ENCODE assay signal across 18 mouse cellular contexts in the genomic region with DNA sequence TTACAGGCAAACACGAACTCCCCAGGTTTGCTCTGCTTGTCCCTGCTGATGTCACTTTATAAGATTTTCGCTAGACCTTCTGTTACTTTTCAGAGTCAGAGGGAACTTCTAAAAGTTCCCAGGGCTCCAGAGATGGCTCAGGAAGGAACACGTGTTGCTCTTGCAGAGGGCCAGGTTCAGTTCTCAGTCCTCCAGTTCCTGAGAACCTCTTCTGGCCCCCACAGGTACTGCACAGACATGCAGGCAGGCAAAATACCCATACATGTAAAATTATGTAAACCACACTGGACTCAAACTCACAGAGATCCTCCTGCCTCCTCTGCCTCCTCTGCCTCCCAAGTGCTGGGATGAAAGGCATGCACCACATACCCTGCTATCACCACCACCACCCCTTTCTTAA. TPM values are rescaled to one million over a fixed set of nuclear protein-coding genes. Genes with fewer than 3 reads are reported as not detected.
DNase-seq lines count a peak whose midpoint lies in the region; ATAC-seq lines count a peak whose summit lies in the region.
"Had no signal": no experiment of that assay in that cellular context is flagged by ENCODE, and none has a peak within 500 bp of the region (broad histone marks: within the 10 kb centered on the region; RNA-seq: fewer than 3 reads in every experiment).

No protein-coding gene starts in this region.

- H3K27me3 ChIP-seq in splenic B cell, adult 2 months (ENCODE audit: control insufficient read depth, insufficient read depth, low read length, poor library complexity, severe bottlenecking) = no peaks in the 10 kb centered on the region
- H3K27me3 ChIP-seq: neural tube, embryonic 15.5 days had no signal

- ATAC-seq in erythroid progenitor cell, adult 5-6 weeks (replicated peaks; ENCODE audit: low FRiP score, poor library complexity, severe bottlenecking) = no peak

- intact Hi-C loops in heart, postnatal 14 days (cut with DNase I) = loop anchor here (5.0 kb wide), 1 partner anchor 59 kb away; no protein-coding TSS in a partner anchor

- peak; percentile 52 for DNase-seq in heart, adult 11 months
- DNase-seq in heart, postnatal 14 days = no peak
- DNase-seq in thymus, postnatal 14 days = peak; percentile 10
- DNase-seq in thymus, postnatal 36 days = no peak
- peak; percentile 49 for DNase-seq in ZHBTc4 (ENCODE audit: low read depth, low spot score)
- peak; percentile 30 for DNase-seq in splenic B cell, adult 2 months (ENCODE audit: low read depth, low spot score)
- DNase-seq in frontal cortex, postnatal 36 days (ENCODE audit: low spot score in 2 of 2) = no peak
- DNase-seq: cerebellum, adult 8-10 months had no signal

- H3K36me3 ChIP-seq in splenic B cell, adult 2 months (ENCODE audit: control insufficient read depth, insufficient read depth, low read length, poor library complexity, severe bottlenecking) = no peaks in the 10 kb centered on the region
- H3K36me3 ChIP-seq: forebrain, embryonic 10.5 days; limb, embryonic 10.5 days; midbrain, embryonic 10.5 days; neural tube, embryonic 15.5 days had no signal

RNA-seq across cellular contexts. Expression of a gene that starts 12.4 kb away (rescaled TPM):
- total RNA-seq in heart, postnatal 14 days (2021) = 10 to 100 TPM; 24.4 to 27.9 TPM
- total RNA-seq in erythroid progenitor cell, adult 5-6 weeks (2015; ENCODE audit: low replicate concordance) = 25.9 and 34.4 TPM in 2 replicates
- total RNA-seq in erythroid progenitor cell, adult 5-6 weeks (2017; ENCODE audit: low replicate concordance) = 18.0 and 29.3 TPM in 2 replicates

RNA-seq across cellular contexts. Expression of a gene that starts 26.5 kb away (rescaled TPM):
- total RNA-seq in heart, postnatal 14 days (2021) = not detected
- total RNA-seq in erythroid progenitor cell, adult 5-6 weeks (2015; ENCODE audit: low replicate concordance) = not detected in 2 replicates
- not detected in 2 replicates for total RNA-seq in erythroid progenitor cell, adult 5-6 weeks (2017; ENCODE audit: low replicate concordance)
- total RNA-seq: adrenal gland, postnatal 14 days; heart, adult 18-20 months; hematopoietic stem cell, adult 5-6 weeks; layer of hippocampus, adult 2 months; left cerebral cortex, adult 18-20 months had no signal

Comparison
In these comparisons a context has a peak if more than half of its experiments do, and no peak if none do; other contexts are left out.
1. DNase-seq: peak in heart, adult 11 months (single experiment), thymus, postnatal 14 days (single experiment), ZHBTc4 (single experiment) and splenic B cell, adult 2 months (single experiment); none in heart, postnatal 14 days (0 of 2), thymus, postnatal 36 days (0 of 2) and frontal cortex, postnatal 36 days (0 of 2).